Mouse (Mus musculus) heart, adult 2 months (tissue): ENCODE results near the gene Pdgfa.

Source experiments
- CTCF ChIP-seq: fragments of 200-600 bp; IDR thresholded peaks from 2 replicates; pipeline ENCODE4 v1.8.1; 2022; ENCODE audit warnings: antibody characterized with exemption, mild to moderate bottlenecking, moderate library complexity
- POLR2A ChIP-seq: fragments of 200-500 bp; IDR thresholded peaks from 2 replicates; pipeline ENCODE4 v1.6.1; 2011; ENCODE audit warnings: mild to moderate bottlenecking, low read depth, low read length, control low read depth; ENCODE audit not compliant: insufficient read depth

DNA sequence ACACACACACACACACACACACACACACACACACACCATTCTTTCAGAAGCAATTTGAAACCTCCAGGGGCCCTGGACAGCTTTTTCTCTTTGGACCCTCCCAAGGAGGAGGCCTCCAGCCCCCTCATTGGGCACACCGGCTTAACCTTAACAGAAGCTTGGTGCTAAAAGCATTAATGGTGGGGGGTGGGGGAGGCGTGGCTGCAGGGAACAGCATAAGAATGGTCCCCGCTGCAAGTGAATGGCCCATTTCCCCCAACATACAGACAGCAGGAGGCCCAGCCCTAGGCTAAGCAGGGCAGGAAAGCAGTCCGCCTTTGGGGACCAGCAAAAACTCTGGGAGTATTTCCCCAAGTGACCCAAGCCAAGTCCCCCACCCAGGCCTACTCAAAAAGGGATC, 5.4 kb downstream of the Pdgfa start:
- TF ChIP-seq POLR2A, result no peak
- TF ChIP-seq CTCF, result no peak
